Comparison of ENCODE assay signal across 8 mouse cellular contexts in the genomic region with DNA sequence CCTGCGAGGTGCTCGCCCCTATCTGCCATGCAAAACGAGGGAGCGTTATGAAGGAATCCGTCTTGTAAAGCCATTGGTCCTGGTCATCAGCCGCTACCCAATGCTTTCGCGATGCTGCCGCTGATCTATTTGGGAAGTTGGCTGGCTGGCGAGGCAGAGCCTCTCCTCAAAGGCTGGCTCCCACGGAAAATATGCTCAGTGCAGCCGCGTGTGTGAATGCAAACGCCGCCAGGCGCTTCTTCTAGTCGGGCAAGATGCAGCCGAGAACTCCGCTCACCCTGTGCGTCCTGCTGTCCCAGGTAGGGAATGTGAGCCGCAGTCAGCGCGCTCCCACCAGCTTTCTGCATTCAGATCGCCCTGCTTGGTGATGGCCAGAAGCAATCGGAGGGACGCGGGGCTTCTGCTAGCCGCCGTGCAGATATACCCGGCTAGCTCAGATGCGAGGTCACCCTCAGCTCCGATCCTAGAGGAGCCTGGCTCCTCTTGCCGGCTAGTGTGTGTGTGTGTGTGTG. TPM values are rescaled to one million over a fixed set of nuclear protein-coding genes. Genes with fewer than 3 reads are reported as not detected.
DNase-seq lines count a peak whose midpoint lies in the region; ATAC-seq and TF ChIP-seq lines count a peak whose summit lies in the region.

A gene (plus strand): TSS at position 134 of the 512 bp plus-strand sequence.

- no peak within 1 kb of the TSS for H3K27ac ChIP-seq in embryonic fibroblast, embryonic 13.5 days (ENCODE audit: insufficient read depth, low read length)
- H3K27ac ChIP-seq in heart, embryonic 10.5 days, result peak within 1 kb of the TSS; percentile 89
- H3K27ac ChIP-seq in lung, postnatal 0 days (ENCODE audit: low read length), result no peak within 1 kb of the TSS
- H3K27ac ChIP-seq in small intestine, adult 2 months (ENCODE audit: insufficient read depth, low read depth, low read length), result no peak within 1 kb of the TSS

- no peak for TF ChIP-seq CTCF in E14TG2a.4 (conservative IDR thresholded peaks at IDR 0.05; ENCODE audit: low read length)
- no peak for TF ChIP-seq CTCF in embryonic fibroblast, embryonic 13.5 days (IDR thresholded peaks at IDR 0.05; ENCODE audit: borderline replicate concordance, insufficient read depth, low read length)
- TF ChIP-seq CTCF in lung, postnatal 0 days (IDR thresholded peaks at IDR 0.05), result no peak
- no peak for TF ChIP-seq CTCF in small intestine, adult 2 months (IDR thresholded peaks at IDR 0.05; ENCODE audit: extremely low read depth, insufficient read length, insufficient replicate concordance, low read depth, low read length)

- TF ChIP-seq POLR2A in embryonic fibroblast, embryonic 13.5 days (IDR thresholded peaks at IDR 0.05; ENCODE audit: low read depth, low read length), result peak; percentile 61
- TF ChIP-seq POLR2A in small intestine, adult 2 months (IDR thresholded peaks at IDR 0.05; ENCODE audit: low read depth, low read length), result no peak

- H3K4me3 ChIP-seq in E14TG2a.4 (replicated peaks; ENCODE audit: low read length), result peak within 1 kb of the TSS; percentile 74
- H3K4me3 ChIP-seq in embryonic fibroblast, embryonic 13.5 days (ENCODE audit: insufficient read depth, low read length), result peak within 1 kb of the TSS; percentile 44
- peak within 1 kb of the TSS; percentile 65 for H3K4me3 ChIP-seq in heart, embryonic 10.5 days
- H3K4me3 ChIP-seq in lung, postnatal 0 days (ENCODE audit: low read depth, low read length), result peak within 1 kb of the TSS; percentile 36
- H3K4me3 ChIP-seq in small intestine, adult 2 months (ENCODE audit: low read depth, low read length), result peak within 1 kb of the TSS; percentile 40

- H3K4me2 ChIP-seq in lung, postnatal 0 days (replicated peaks; ENCODE audit: low read depth, low read length), result peak within 1 kb of the TSS; percentile 68

- WGBS in heart, embryonic 10.5 days, result under 1% methylated on average over 33 of the region's 33 CpGs
- WGBS in lung, postnatal 0 days, result 3% methylated on average over 33 of the region's 33 CpGs
- WGBS in small intestine, adult 2 months, result 2% methylated on average over 33 of the region's 33 CpGs

- ATAC-seq in lung, postnatal 0 days, result no peak

- peaks cover 60% of the 10 kb centered on the region for H3K27me3 ChIP-seq in E14TG2a.4 (ENCODE audit: insufficient read depth, low read length)
- peaks cover 31% of the 10 kb centered on the region for H3K27me3 ChIP-seq in heart, embryonic 10.5 days (ENCODE audit: insufficient read depth, poor library complexity, severe bottlenecking)
- peaks cover 22% of the 10 kb centered on the region; the same call in 1 of the 2 replicates for H3K27me3 ChIP-seq in lung, postnatal 0 days (replicated peaks; ENCODE audit: insufficient read depth, low read length)
- peaks cover 7% of the 10 kb centered on the region for H3K27me3 ChIP-seq in small intestine, adult 2 months (ENCODE audit: control insufficient read depth, insufficient read depth, low read length)

- peak; percentile 37 for DNase-seq in adrenal gland, postnatal 25 days
- no peak for DNase-seq in heart, embryonic 10.5 days (ENCODE audit: low spot score)
- DNase-seq in layer of hippocampus, adult 8-10 months (ENCODE audit: low spot score in 2 of 2), result peak; percentile 77 to 78
- peak; percentile 12 for DNase-seq in lung, postnatal 0 days (ENCODE audit: low spot score)
- DNase-seq in MN1 (ENCODE audit: low spot score), result no peak

- H3K36me3 ChIP-seq in E14TG2a.4 (ENCODE audit: insufficient read depth, low read length), result no peaks in the 10 kb centered on the region
- H3K36me3 ChIP-seq in heart, embryonic 10.5 days, result no peaks in the 10 kb centered on the region
- H3K36me3 ChIP-seq in lung, postnatal 0 days (ENCODE audit: insufficient read depth, low read length), result no peaks in the 10 kb centered on the region
- H3K36me3 ChIP-seq in small intestine, adult 2 months (ENCODE audit: control insufficient read depth, insufficient read depth, low read length), result no peaks in the 10 kb centered on the region

- peaks cover 58% of the 10 kb centered on the region for H3K4me1 ChIP-seq in E14TG2a.4 (replicated peaks; ENCODE audit: low read depth, low read length)
- peaks cover 7% of the 10 kb centered on the region; the same call in 1 of the 2 replicates for H3K4me1 ChIP-seq in embryonic fibroblast, embryonic 13.5 days (ENCODE audit: control insufficient read depth, insufficient read depth, low read length)
- peaks cover 54% of the 10 kb centered on the region for H3K4me1 ChIP-seq in heart, embryonic 10.5 days
- 0 out of 2 replicates have a peak, but pooled peaks cover 3% of the 10 kb centered on the region for H3K4me1 ChIP-seq in lung, postnatal 0 days (ENCODE audit: insufficient read depth, low read depth, low read length)
- H3K4me1 ChIP-seq in small intestine, adult 2 months (ENCODE audit: control insufficient read depth, insufficient read depth, insufficient read length, low read length), result no peaks in the 10 kb centered on the region

- H3K9me3 ChIP-seq in E14TG2a.4 (ENCODE audit: low read length), result peaks cover 1% of the 10 kb centered on the region; the same call in 1 of the 2 replicates
- H3K9me3 ChIP-seq in heart, embryonic 10.5 days, result no peaks in the 10 kb centered on the region
- no peaks in the 10 kb centered on the region for H3K9me3 ChIP-seq in lung, postnatal 0 days (ENCODE audit: low read length)

- H3K9ac ChIP-seq in lung, postnatal 0 days (replicated peaks; ENCODE audit: low read depth), result no peak within 1 kb of the TSS

- TF ChIP-seq EP300 in lung, postnatal 0 days (IDR thresholded peaks at IDR 0.05), result no peak

RNA-seq across cellular contexts. Expression of the gene that starts here (rescaled TPM):
- 6.3 and 9.3 TPM in 2 replicates for total RNA-seq in adrenal gland, postnatal 25 days (2021)
- polyA plus RNA-seq in embryonic fibroblast, embryonic 13.5 days (2011; ENCODE audit: insufficient read length, low read depth, missing spikeins), result 19.8 and 30.4 TPM in 2 replicates
- polyA plus RNA-seq in heart, embryonic 10.5 days (2016; fragmentation: Nextera tagmentation; extraction: Ambion mirVana), result 14.4 and 28.6 TPM in 2 replicates
- total RNA-seq in layer of hippocampus, adult 8-10 months (2022), result 10 to 100 TPM; 41.4 to 48.1 (median 44.1) TPM
- 8.6 and 9.6 TPM in 2 replicates for polyA plus RNA-seq in lung, postnatal 0 days (2015; fragmentation: Nextera tagmentation; extraction: Ambion mirVana)
- polyA plus RNA-seq in small intestine, adult 2 months (2012; rRNA removed), result 3.1 and 4.6 TPM in 2 replicates

Comparison
In these comparisons a context has a peak if more than half of its experiments do, and no peak if none do; other contexts are left out.
1. DNase-seq: peak in adrenal gland, postnatal 25 days (single experiment), layer of hippocampus, adult 8-10 months (2 of 2) and lung, postnatal 0 days (single experiment); none in heart, embryonic 10.5 days (single experiment) and MN1 (single experiment).
2. Peak in every context shown above with its lines, with median percentiles within 50 percentile points of each other: H3K4me3 ChIP-seq.